Mouse (Mus musculus) stomach, embryonic 16.5 days (tissue): ENCODE data around the gene Gm49321. TPM values are rescaled to one million over a fixed set of nuclear protein-coding genes. Genes with fewer than 3 reads are reported as not detected.

Experiments used
- ATAC-seq: fragments of 200-750 bp; cut with Nextera tagmentation; 2 replicates; pipeline ENCODE4 v1.8.0; 2017; ENCODE audit warnings: moderate number of reproducible peaks, moderate TSS enrichment; ENCODE audit not compliant: insufficient read depth, low FRiP score
- H3K27ac ChIP-seq: fragments of 300-500 bp; sonication (generic); 2 replicates; pipeline ENCODE4 v1.5.1; 2014; ENCODE audit warnings: low read length
- H3K27me3 ChIP-seq: fragments of 300-500 bp; sonication (generic); 2 replicates; pipeline ENCODE4 v1.6.1; 2014; ENCODE audit warnings: low read length, control low read depth, mixed read lengths; ENCODE audit not compliant: control insufficient read depth, insufficient read depth
- H3K36me3 ChIP-seq: fragments of 300-500 bp; sonication (generic); 2 replicates; pipeline ENCODE4 v1.6.1; 2014; ENCODE audit warnings: low read length; ENCODE audit not compliant: control insufficient read depth, insufficient read depth
- H3K4me1 ChIP-seq: fragments of 300-500 bp; sonication (generic); 2 replicates; pipeline ENCODE4 v1.6.1; 2014; ENCODE audit warnings: low read length, control low read depth, mixed read lengths; ENCODE audit not compliant: control insufficient read depth, insufficient read depth
- H3K4me2 ChIP-seq: fragments of 300-500 bp; sonication (generic); 2 replicates; pipeline ENCODE4 v1.6.1; 2014; ENCODE audit warnings: low read depth, low read length, mixed read lengths
- H3K4me3 ChIP-seq: fragments of 300-500 bp; sonication (generic); replicated peaks from 2 replicates; pipeline ENCODE4 v1.5.1; 2014; ENCODE audit warnings: mild to moderate bottlenecking, low read length
- H3K9ac ChIP-seq: fragments of 300-500 bp; sonication (generic); 2 replicates; pipeline ENCODE4 v1.6.1; 2014; ENCODE audit warnings: low read length
- H3K9me3 ChIP-seq: fragments of 300-500 bp; sonication (generic); replicated peaks from 2 replicates; pipeline ENCODE4 v1.6.1; 2016; ENCODE audit warnings: low read length, control low read depth; ENCODE audit not compliant: control insufficient read depth
- WGBS: fragments of 180-500 bp; shearing (Covaris S2); extraction: QIAGEN DNeasy Blood & Tissue Kit; methylation state at CpG from one replicate; pipeline ENCODE4 v1.1.7; 2014; 5-methylcytosine and 5-hydroxymethylcytosine counted together
- polyA plus RNA-seq: library from polyadenylated mRNA; unstranded; fragments of >200 nt; fragmentation: Nextera tagmentation; extraction: Ambion mirVana; gene quantifications from 2 replicates; pipeline ENCODE4 v1.2.1, GENCODE M21; 2015

Gene Gm49321
- polyA plus RNA-seq, 1 experiment from 2014 or later: 12.3 TPM

DNA sequence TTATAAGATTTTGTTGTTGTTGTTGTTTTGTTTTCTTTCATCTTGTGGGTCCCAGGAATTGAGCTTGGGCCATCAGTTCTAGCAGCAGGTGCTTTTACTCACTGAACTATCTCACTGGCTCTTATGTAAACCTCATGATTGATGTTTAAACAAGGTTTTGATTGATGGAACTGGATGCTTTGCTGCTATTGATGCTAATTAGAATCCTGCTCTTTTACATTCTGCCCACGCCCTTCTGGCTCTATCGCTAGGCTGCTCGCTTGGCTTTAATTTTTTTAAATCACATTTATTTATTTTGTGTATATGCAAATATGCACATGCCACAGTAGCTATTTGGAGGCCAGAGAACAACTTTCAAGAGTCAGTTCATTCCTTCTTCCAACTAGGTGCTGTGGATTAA lies 20.2 kb downstream of the Gm49321 start:
- 36% methylated on average over 3 of the region's 3 CpGs for WGBS
- no peak for ATAC-seq
- no peaks in the 10 kb centered on the region for H3K36me3 ChIP-seq
- no peak overlapping the region for H3K27ac ChIP-seq
- no peaks in the 10 kb centered on the region for H3K9me3 ChIP-seq
- no peak overlapping the region for H3K9ac ChIP-seq
- no peaks in the 10 kb centered on the region for H3K27me3 ChIP-seq
- H3K4me2 ChIP-seq: no peak overlapping the region
- H3K4me1 ChIP-seq: no peaks in the 10 kb centered on the region
- no peak overlapping the region for H3K4me3 ChIP-seq

DNA sequence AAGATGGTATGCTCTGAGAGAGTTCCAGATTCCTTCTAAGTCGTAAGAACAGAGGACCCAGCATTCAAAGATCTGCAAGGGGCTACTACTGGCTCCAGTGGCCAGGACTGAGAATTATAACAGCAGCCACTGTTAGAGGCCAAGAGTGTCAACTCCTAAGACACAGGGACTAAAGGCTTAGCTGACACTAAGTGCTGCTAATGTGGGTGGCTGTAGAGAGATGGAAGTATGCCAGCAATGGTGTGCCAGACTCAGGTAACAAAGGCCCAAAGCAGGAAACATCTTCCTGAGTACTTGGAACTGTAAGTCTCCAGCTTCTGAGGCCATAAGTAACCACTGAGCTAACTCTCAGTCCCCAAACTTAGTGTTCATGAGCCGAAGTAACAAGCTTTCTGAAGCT lies 21.4 kb downstream of the Gm49321 start:
- ATAC-seq: no peak
- no peak overlapping the region for H3K27ac ChIP-seq

DNA sequence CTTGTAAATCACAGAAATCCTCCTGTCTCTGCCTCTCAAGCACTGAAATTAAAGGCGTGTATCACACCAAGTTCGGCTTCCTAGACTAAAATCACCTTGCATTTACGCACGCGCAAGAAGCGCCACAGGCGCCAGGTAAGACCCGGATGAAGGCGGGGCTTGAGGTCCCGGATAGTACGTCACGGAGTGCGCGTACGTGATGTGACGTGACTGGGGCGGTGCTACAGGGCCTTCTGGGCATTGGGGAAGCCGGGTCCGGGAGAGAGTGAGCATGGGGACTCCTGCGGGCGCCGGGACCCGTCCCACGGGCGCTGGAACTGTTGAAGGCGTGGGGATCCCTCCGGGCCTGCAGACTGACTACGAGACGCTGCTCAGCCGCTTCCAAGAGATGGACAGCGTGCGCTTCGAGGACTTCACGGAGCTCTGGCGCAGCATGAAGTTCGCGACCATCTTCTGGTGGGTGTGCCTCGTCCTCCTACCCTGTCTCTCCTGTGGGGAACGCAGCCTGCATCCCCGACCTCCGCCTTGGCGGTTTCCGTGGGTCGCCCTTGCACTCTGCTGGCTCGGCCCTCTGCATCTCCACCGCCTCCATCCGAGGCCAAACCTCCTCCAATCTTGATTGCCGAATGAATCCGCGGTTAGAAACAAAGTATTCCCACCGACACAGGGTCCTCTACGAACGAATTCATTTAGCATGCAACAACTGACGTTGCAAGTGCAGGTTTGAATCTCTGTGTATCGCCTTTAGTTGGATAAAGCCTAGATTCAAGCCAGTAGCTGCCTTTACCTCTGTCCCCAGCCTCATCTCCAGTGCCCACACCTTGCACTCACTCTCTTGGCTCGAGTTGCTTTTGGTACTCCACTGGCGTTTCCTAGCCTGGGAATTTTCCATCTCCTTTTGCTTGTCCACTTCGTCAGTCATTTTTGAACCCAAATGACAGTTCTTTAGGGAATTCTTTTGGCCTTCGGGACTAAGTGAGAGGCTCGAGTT lies 27.1 kb downstream of the Gm49321 start, which contains the start of gene Snapc1:
Gene Snapc1, plus strand, starts transcription at position 191 of the 991 bp plus-strand sequence.
- peak within 1 kb of the TSS; percentile 94 for H3K4me3 ChIP-seq
- peak within 1 kb of the TSS; percentile 65 for H3K4me2 ChIP-seq
- WGBS: 1% methylated on average over 60 of the region's 60 CpGs
- no peaks in the 10 kb centered on the region for H3K36me3 ChIP-seq
- H3K9me3 ChIP-seq: no peaks in the 10 kb centered on the region
- H3K9ac ChIP-seq: peak within 1 kb of the TSS; percentile 92
- peak; percentile 100 for ATAC-seq
- no peaks in the 10 kb centered on the region for H3K27me3 ChIP-seq
- peaks cover 5% of the 10 kb centered on the region for H3K4me1 ChIP-seq
- H3K27ac ChIP-seq: peak within 1 kb of the TSS; percentile 74

More for the DNA sequence above, 21.4 kb downstream of the Gm49321 start:
- Histone ChIP-seq H3K9ac (no peak overlapping the region), H3K36me3 (no peaks in the 10 kb centered on the region), H3K4me2 (no peak overlapping the region), H3K9me3 (no peaks in the 10 kb centered on the region), H3K4me3 (no peak overlapping the region), H3K27me3 (no peaks in the 10 kb centered on the region), H3K4me1 (no peaks in the 10 kb centered on the region)
- 86% methylated on average over 2 of the region's 2 CpGs for WGBS

DNA sequence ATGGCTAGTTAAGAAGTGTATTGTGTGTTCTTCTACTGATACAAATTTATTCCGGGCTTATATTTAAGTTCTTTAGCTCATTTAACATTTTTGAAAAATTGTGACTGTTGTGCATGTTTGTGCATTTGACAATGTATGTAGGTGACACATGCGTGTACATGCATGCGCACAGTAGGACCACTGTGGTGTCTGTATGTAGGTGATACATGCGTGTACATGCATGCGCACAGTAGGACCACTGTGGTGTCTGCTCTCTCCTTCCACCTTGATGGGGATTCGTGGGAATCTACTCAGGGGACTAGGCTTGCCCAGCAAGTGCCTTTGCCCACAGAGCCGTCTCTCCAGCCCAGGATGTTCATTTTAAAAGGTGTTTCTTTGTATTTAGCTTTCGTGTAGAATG lies 31.7 kb downstream of the Gm49321 start:
- peaks cover 24% of the 10 kb centered on the region for H3K36me3 ChIP-seq
- H3K27ac ChIP-seq: no peak overlapping the region
- no peak for ATAC-seq
- H3K4me2 ChIP-seq: no peak overlapping the region
- H3K9me3 ChIP-seq: 0 out of 2 replicates have a peak, but pooled peaks cover 3% of the 10 kb centered on the region
- no peak overlapping the region for H3K9ac ChIP-seq
- H3K27me3 ChIP-seq: no peaks in the 10 kb centered on the region
- 95% methylated on average over 8 of the region's 8 CpGs for WGBS
- H3K4me1 ChIP-seq: peaks cover 5% of the 10 kb centered on the region
- H3K4me3 ChIP-seq: no peak overlapping the region

DNA sequence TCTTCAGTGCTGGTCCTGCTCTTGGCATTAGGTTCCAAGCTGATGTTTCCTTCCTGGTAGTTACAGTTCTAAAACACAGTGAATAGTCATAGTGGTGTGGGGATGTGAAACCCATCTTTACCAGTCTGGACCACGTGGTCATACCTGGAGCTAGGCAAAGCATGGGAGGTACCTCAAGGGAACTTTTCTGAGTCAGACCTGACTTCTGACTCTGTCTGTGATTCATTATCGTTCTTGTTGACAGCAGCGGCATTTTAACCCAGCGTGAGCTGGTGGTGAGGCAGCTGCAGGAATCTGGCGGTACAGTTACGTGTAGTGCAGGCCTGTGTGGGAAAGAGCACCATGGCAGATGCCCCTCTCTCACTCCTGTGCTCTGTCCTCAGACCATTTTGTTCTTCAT lies 37.1 kb downstream of the Gm49321 start:
- ATAC-seq: no peak
- 87% methylated on average over 6 of the region's 6 CpGs for WGBS
- H3K9ac ChIP-seq: no peak overlapping the region

DNA sequence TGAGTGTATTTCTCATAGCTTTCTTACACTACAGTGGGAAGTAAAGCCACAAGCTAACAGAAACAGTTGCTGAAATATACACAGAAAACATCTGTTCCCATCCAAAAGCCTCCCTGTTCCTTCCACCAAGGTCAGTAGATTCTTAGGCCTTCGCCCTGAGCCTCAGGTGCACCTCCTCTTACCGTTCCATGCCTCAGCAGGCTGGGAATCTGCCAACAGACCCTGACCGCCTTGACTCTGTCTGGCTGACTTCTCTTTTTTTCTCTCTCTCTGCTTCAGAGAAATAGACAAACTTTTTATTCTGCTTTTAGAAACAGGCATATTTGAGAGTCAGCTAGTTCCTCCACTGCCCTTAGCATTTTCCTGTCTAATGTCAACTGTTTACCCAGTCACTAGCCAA lies 40.7 kb downstream of the Gm49321 start:
- 82% methylated on average over 3 of the region's 3 CpGs for WGBS
- no peak for ATAC-seq
- peaks cover 10% of the 10 kb centered on the region for H3K36me3 ChIP-seq

More for the DNA sequence above, 37.1 kb downstream of the Gm49321 start:
- Histone ChIP-seq H3K9me3 (0 out of 2 replicates have a peak, but pooled peaks cover 3% of the 10 kb centered on the region), H3K4me1 (no peaks in the 10 kb centered on the region), H3K36me3 (peaks cover 32% of the 10 kb centered on the region), H3K27me3 (no peaks in the 10 kb centered on the region), H3K27ac (no peak overlapping the region), H3K4me2 (no peak overlapping the region), H3K4me3 (no peak overlapping the region)

DNA sequence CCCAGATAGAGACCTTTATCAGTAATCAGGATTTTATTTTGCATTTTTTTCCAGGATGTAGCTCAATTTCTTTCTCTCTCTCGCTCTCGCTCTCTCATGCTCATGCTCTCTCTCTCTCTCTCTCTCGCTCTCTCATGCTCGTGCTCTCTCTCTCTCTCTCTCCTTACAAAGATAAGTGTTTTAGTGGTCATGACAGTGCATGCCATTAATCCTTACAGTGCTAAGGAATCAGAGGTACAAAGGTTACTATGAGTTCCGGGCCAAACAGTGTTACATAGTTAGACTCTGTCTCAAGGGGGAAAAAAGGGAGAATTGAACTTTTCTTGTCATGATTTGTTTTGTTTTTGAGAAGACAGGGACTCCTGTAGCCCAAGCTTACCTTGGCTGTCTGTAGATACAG lies 42.2 kb downstream of the Gm49321 start:
- H3K27me3 ChIP-seq: no peaks in the 10 kb centered on the region
- H3K4me1 ChIP-seq: no peaks in the 10 kb centered on the region
- 83% methylated on average over 5 of the region's 5 CpGs for WGBS
- H3K27ac ChIP-seq: no peak overlapping the region
- no peak overlapping the region for H3K4me3 ChIP-seq
- ATAC-seq: no peak
- H3K4me2 ChIP-seq: no peak overlapping the region
- no peak overlapping the region for H3K9ac ChIP-seq
- H3K9me3 ChIP-seq: no peaks in the 10 kb centered on the region
- peaks cover 10% of the 10 kb centered on the region for H3K36me3 ChIP-seq

More for the DNA sequence above, 40.7 kb downstream of the Gm49321 start:
- Histone ChIP-seq H3K27ac (no peak overlapping the region), H3K4me3 (no peak overlapping the region), H3K4me2 (no peak overlapping the region), H3K9me3 (no peaks in the 10 kb centered on the region), H3K27me3 (no peaks in the 10 kb centered on the region), H3K4me1 (no peaks in the 10 kb centered on the region), H3K9ac (no peak overlapping the region)

DNA sequence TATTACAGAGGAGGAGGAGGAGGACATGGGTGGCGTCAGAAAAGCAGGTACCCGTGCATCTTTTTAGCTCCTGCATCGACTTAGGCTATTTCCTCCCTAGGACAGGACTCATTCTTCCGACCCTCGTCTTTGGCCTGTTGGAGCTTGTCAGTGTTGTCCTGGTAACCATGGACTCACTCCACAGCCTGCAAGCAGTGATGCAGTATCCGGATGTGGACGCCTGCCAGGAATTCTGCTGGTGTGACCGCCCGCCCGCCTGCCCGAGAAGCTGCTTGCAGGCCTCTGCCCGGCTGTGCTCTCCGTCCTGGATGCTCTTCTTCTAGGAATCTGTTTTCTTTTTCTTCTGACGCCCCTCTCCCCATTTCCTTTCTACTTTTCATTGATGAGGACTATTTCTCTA lies 45.1 kb downstream of the Gm49321 start:
- Histone ChIP-seq H3K27ac (no peak overlapping the region), H3K36me3 (peaks cover 10% of the 10 kb centered on the region), H3K9me3 (no peaks in the 10 kb centered on the region), H3K4me3 (no peak overlapping the region), H3K9ac (no peak overlapping the region), H3K4me1 (no peaks in the 10 kb centered on the region), H3K4me2 (no peak overlapping the region), H3K27me3 (no peaks in the 10 kb centered on the region)
- 56% methylated on average over 14 of the region's 14 CpGs for WGBS
- peak; percentile 68; the same call in 1 of the 2 replicates for ATAC-seq

DNA sequence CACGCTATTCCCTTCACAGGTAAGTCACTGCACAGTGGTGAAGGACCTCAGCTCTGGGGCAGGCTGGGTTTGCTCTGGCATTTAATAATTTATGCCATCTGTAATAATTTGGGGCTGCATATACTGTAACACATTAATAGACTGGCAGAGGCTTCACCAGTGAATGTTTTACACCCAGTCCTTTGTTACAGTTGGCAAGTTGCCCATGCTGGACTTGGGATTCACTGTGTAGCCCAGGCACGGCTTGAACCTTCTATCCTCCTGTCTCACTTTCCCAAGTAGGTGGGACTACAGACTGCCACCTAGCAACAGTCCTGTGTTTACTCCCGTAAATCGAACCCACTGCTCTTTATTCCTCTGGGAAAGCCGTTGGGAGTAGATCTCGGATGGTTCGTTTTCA lies 48.8 kb downstream of the Gm49321 start:
- Histone ChIP-seq H3K4me2 (no peak overlapping the region), H3K27me3 (no peaks in the 10 kb centered on the region), H3K9ac (no peak overlapping the region), H3K4me3 (no peak overlapping the region), H3K27ac (no peak overlapping the region), H3K9me3 (no peaks in the 10 kb centered on the region), H3K36me3 (no peaks in the 10 kb centered on the region), H3K4me1 (no peaks in the 10 kb centered on the region)
- ATAC-seq: no peak
- 83% methylated on average over 7 of the region's 7 CpGs for WGBS
